Mouse (Mus musculus) heart, embryonic 11.5 days (tissue): ENCODE data around the gene Rpl27. TPM values are rescaled to one million over a fixed set of nuclear protein-coding genes. Genes with fewer than 3 reads are reported as not detected.

Experiments used
- ATAC-seq: fragments of 200-750 bp; cut with Nextera tagmentation; replicated peaks from 2 replicates; pipeline ENCODE4 v1.8.0; 2017; ENCODE audit warnings: moderate library complexity; ENCODE audit not compliant: insufficient number of reproducible peaks, low FRiP score, low TSS enrichment
- H3K27ac ChIP-seq: fragments of 300-500 bp; sonication (generic); 2 replicates; pipeline ENCODE4 v1.5.1; 2014; ENCODE audit warnings: mild to moderate bottlenecking, low read depth, low read length
- H3K27me3 ChIP-seq: fragments of 300-500 bp; sonication (generic); 2 replicates; pipeline ENCODE4 v1.6.1; 2014; ENCODE audit warnings: mild to moderate bottlenecking, low read length, mixed read lengths; ENCODE audit not compliant: control insufficient read depth, insufficient read depth
- H3K36me3 ChIP-seq: fragments of 300-500 bp; sonication (generic); 2 replicates; pipeline ENCODE4 v1.6.1; 2014; ENCODE audit warnings: mild to moderate bottlenecking, low read length, moderate library complexity, mixed read lengths; ENCODE audit not compliant: control insufficient read depth, insufficient read depth
- H3K4me1 ChIP-seq: fragments of 300-500 bp; sonication (generic); 2 replicates; pipeline ENCODE4 v1.6.1; 2014; ENCODE audit warnings: low read length; ENCODE audit not compliant: control insufficient read depth, insufficient read depth
- H3K4me2 ChIP-seq: fragments of 300-500 bp; sonication (generic); 2 replicates; pipeline ENCODE4 v1.6.1; 2014; ENCODE audit warnings: mild to moderate bottlenecking, moderate library complexity
- H3K4me3 ChIP-seq: fragments of 300-500 bp; sonication (generic); 2 replicates; pipeline ENCODE4 v1.5.1; 2014; ENCODE audit warnings: low read depth, low read length
- H3K9ac ChIP-seq: fragments of 300-500 bp; sonication (generic); 2 replicates; pipeline ENCODE4 v1.6.1; 2014; ENCODE audit warnings: mild to moderate bottlenecking, low read depth, low read length, moderate library complexity
- H3K9me3 ChIP-seq: fragments of 300-500 bp; sonication (generic); replicated peaks from 2 replicates; pipeline ENCODE4 v1.6.1; 2016; ENCODE audit warnings: low read length; ENCODE audit not compliant: control insufficient read depth
- WGBS: fragments of 180-500 bp; shearing (Covaris S2); extraction: QIAGEN DNeasy Blood & Tissue Kit; methylation state at CpG from one replicate; pipeline ENCODE4 v1.1.7; 2014; ENCODE audit not compliant: insufficient replicate concordance; 5-methylcytosine and 5-hydroxymethylcytosine counted together
- polyA plus RNA-seq: library from polyadenylated mRNA; unstranded; fragments of >200 nt; fragmentation: Nextera tagmentation; extraction: Ambion mirVana; gene quantifications from 2 replicates; pipeline ENCODE4 v1.2.1, GENCODE M21; 2014

Gene Rpl27
- polyA plus RNA-seq, 1 experiment from 2014 or later, result 315 TPM

- no peak overlapping the region for H3K9ac ChIP-seq
- 0 out of 2 replicates have a peak, but pooled peaks cover 6% of the 10 kb centered on the region for H3K4me1 ChIP-seq
- no peak overlapping the region for H3K4me2 ChIP-seq
- no peak overlapping the region for H3K27ac ChIP-seq
- no peak overlapping the region for H3K4me3 ChIP-seq
- ATAC-seq, result no peak
- WGBS, result 87% methylated on average over 10 of the region's 10 CpGs
- H3K27me3 ChIP-seq, result no peaks in the 10 kb centered on the region
- H3K9me3 ChIP-seq, result no peaks in the 10 kb centered on the region
- H3K36me3 ChIP-seq, result no peaks in the 10 kb centered on the region
These were observed 9.4 kb downstream of the Rpl27 start for GRCm38 (mm10) chr11:101451536-101451935.

- no peak overlapping the region for H3K9ac ChIP-seq
- no peaks in the 10 kb centered on the region for H3K27me3 ChIP-seq
- WGBS, result 58% methylated on average over 10 of the region's 10 CpGs
- no peaks in the 10 kb centered on the region for H3K36me3 ChIP-seq
- no peak for ATAC-seq
- no peak overlapping the region for H3K27ac ChIP-seq
- no peak overlapping the region for H3K4me3 ChIP-seq
- H3K4me2 ChIP-seq, result no peak overlapping the region
- no peaks in the 10 kb centered on the region for H3K9me3 ChIP-seq
- 0 out of 2 replicates have a peak, but pooled peaks cover 6% of the 10 kb centered on the region for H3K4me1 ChIP-seq
These were observed 10.1 kb downstream of the Rpl27 start for GRCm38 (mm10) chr11:101452093-101452774.

DNA sequence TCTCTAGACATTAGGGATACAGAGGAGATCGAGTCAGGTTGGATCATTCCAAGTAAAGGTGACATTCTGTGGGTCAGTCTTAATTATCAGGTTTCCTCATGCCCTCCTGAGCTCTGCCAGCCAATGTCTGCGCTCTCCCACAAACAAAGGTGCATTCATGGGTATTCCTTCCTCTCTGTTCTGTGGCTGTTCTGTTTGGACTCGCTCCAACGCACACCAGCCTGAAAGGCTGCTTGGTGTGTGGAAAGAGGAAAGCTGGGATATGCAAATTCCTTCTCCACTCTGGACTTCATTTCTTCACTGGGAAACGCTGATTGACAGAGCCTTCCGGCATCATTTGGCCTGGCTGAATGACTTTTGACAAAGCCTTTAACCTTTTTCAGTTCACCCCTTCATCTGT is 12.6 kb downstream of the Rpl27 start:
- Histone ChIP-seq H3K9ac (no peak overlapping the region), H3K27me3 (no peaks in the 10 kb centered on the region), H3K4me3 (no peak overlapping the region), H3K9me3 (no peaks in the 10 kb centered on the region), H3K27ac (no peak overlapping the region), H3K4me2 (no peak overlapping the region), H3K36me3 (no peaks in the 10 kb centered on the region), H3K4me1 (peaks cover 4% of the 10 kb centered on the region)
- 78% methylated on average over 6 of the region's 6 CpGs for WGBS
- ATAC-seq, result no peak

GRCm38 (mm10) chr11:101455627-101456026 is 13.5 kb downstream of the Rpl27 start:
- no peaks in the 10 kb centered on the region for H3K9me3 ChIP-seq
- no peak overlapping the region for H3K9ac ChIP-seq
- H3K4me1 ChIP-seq, result peaks cover 8% of the 10 kb centered on the region
- H3K27me3 ChIP-seq, result no peaks in the 10 kb centered on the region
- H3K36me3 ChIP-seq, result 0 out of 2 replicates have a peak, but pooled peaks cover 3% of the 10 kb centered on the region
- H3K4me2 ChIP-seq, result no peak overlapping the region
- H3K27ac ChIP-seq, result no peak overlapping the region
- no peak overlapping the region for H3K4me3 ChIP-seq
- ATAC-seq, result no peak
- 83% methylated on average over 7 of the region's 7 CpGs for WGBS

GRCm38 (mm10) chr11:101457631-101458030 is 15.5 kb downstream of the Rpl27 start:
- 81% methylated on average over 6 of the region's 9 CpGs for WGBS
- H3K9me3 ChIP-seq, result no peaks in the 10 kb centered on the region
- no peak overlapping the region for H3K27ac ChIP-seq
- H3K4me3 ChIP-seq, result no peak overlapping the region
- ATAC-seq, result no peak
- H3K4me2 ChIP-seq, result no peak overlapping the region
- peaks cover 11% of the 10 kb centered on the region for H3K4me1 ChIP-seq
- H3K27me3 ChIP-seq, result no peaks in the 10 kb centered on the region
- H3K9ac ChIP-seq, result no peak overlapping the region
- 0 out of 2 replicates have a peak, but pooled peaks cover 6% of the 10 kb centered on the region for H3K36me3 ChIP-seq

DNA sequence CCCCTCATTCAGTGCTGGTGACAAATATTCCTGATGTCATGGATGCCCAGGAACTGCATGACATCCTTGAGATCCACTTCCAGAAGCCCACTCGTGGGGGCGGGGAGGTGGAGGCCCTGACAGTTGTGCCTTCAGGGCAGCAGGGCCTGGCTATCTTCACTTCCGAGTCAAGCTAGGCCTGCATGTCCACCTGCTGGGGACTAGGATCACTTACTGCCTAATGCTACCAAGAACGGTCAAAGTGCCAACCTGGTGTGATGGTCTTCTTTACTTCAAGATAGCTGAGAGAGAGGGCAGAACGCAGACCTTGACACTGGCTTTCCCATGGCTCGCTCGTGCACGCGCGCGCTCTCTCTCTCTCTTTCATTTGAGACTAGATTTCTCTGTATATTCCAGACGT is 16.1 kb downstream of the Rpl27 start:
- Histone ChIP-seq H3K27ac (no peak overlapping the region), H3K9ac (no peak overlapping the region), H3K9me3 (no peaks in the 10 kb centered on the region), H3K36me3 (0 out of 2 replicates have a peak, but pooled peaks cover 6% of the 10 kb centered on the region), H3K4me3 (no peak overlapping the region), H3K4me2 (no peak overlapping the region), H3K4me1 (peaks cover 16% of the 10 kb centered on the region), H3K27me3 (no peaks in the 10 kb centered on the region)
- 85% methylated on average over 12 of the region's 12 CpGs for WGBS
- ATAC-seq, result no peak

GRCm38 (mm10) chr11:101459716-101460115 is 17.6 kb downstream of the Rpl27 start:
- no peak overlapping the region for H3K27ac ChIP-seq
- no peak overlapping the region for H3K9ac ChIP-seq
- H3K36me3 ChIP-seq, result 0 out of 2 replicates have a peak, but pooled peaks cover 6% of the 10 kb centered on the region
- no peaks in the 10 kb centered on the region for H3K9me3 ChIP-seq
- no peak overlapping the region for H3K4me2 ChIP-seq
- H3K4me3 ChIP-seq, result no peak overlapping the region
- H3K27me3 ChIP-seq, result no peaks in the 10 kb centered on the region
- H3K4me1 ChIP-seq, result peaks cover 29% of the 10 kb centered on the region
- 36% methylated on average over 4 of the region's 6 CpGs for WGBS
- ATAC-seq, result 0 out of 2 replicates have a peak, but pooled peaks have one; percentile 22

DNA sequence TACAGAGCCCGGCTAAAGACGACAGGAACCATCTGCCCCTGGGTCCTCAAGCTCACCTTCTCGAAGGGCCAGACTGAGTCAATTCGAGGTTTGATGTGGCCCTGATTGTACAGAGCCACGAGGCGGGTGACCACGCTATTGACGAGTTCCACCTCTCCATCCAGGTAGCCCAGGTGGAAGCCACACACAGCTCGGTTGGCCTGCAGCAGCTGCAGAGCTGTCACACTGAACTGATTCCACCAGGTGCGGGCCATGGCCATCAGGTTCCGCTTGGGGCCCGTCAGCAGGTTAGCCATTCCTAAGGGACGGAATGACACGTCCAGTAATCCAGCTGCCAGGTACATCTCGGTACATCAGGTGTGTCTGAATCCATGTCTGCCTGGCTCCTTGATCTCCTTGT is 18.2 kb downstream of the Rpl27 start:
- H3K9ac ChIP-seq, result no peak overlapping the region
- no peak overlapping the region for H3K4me2 ChIP-seq
- no peak for ATAC-seq
- H3K36me3 ChIP-seq, result 0 out of 2 replicates have a peak, but pooled peaks cover 6% of the 10 kb centered on the region
- no peaks in the 10 kb centered on the region for H3K9me3 ChIP-seq
- no peaks in the 10 kb centered on the region for H3K27me3 ChIP-seq
- H3K4me3 ChIP-seq, result no peak overlapping the region
- 79% methylated on average over 15 of the region's 15 CpGs for WGBS
- peaks cover 29% of the 10 kb centered on the region for H3K4me1 ChIP-seq
- no peak overlapping the region for H3K27ac ChIP-seq

DNA sequence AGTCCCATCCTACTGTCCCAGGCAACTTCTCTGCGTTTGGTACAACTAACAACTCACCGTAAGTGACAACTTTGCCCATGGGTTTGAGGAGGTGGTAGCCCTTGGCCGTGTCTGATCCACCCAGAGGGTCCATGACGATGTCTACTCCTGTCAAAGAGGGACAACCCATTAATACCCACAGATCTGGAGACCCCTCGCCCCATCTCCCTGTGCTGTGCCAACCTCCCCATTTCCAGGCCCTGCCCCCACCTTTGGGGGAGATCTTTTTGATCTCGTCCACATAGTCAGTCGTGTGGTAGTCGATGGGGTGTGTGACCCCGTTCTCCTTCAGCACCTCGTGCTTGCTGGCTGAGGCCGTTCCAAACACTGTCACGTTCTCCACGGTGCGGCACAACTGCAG is 20.0 kb downstream of the Rpl27 start:
- Histone ChIP-seq H3K4me3 (no peak overlapping the region), H3K9me3 (no peaks in the 10 kb centered on the region), H3K9ac (no peak overlapping the region), H3K4me1 (peaks cover 29% of the 10 kb centered on the region), H3K36me3 (0 out of 2 replicates have a peak, but pooled peaks cover 6% of the 10 kb centered on the region), H3K27ac (no peak overlapping the region), H3K4me2 (no peak overlapping the region), H3K27me3 (no peaks in the 10 kb centered on the region)
- 85% methylated on average over 14 of the region's 14 CpGs for WGBS
- no peak for ATAC-seq
